Mouse (Mus musculus) spleen, postnatal 0 days (tissue): ENCODE data around the gene Crtap. TPM values are rescaled to one million over a fixed set of nuclear protein-coding genes. Genes with fewer than 3 reads are reported as not detected.

Experiments
- polyA plus RNA-seq: library from polyadenylated mRNA; unstranded; fragments of >200 nt; fragmentation: Nextera tagmentation; extraction: Ambion mirVana; gene quantifications from 2 replicates; pipeline ENCODE4 v1.2.1, GENCODE M21; 2015

The Crtap gene
- 42.6 and 51.6 TPM in 2 replicates for polyA plus RNA-seq

DNA sequence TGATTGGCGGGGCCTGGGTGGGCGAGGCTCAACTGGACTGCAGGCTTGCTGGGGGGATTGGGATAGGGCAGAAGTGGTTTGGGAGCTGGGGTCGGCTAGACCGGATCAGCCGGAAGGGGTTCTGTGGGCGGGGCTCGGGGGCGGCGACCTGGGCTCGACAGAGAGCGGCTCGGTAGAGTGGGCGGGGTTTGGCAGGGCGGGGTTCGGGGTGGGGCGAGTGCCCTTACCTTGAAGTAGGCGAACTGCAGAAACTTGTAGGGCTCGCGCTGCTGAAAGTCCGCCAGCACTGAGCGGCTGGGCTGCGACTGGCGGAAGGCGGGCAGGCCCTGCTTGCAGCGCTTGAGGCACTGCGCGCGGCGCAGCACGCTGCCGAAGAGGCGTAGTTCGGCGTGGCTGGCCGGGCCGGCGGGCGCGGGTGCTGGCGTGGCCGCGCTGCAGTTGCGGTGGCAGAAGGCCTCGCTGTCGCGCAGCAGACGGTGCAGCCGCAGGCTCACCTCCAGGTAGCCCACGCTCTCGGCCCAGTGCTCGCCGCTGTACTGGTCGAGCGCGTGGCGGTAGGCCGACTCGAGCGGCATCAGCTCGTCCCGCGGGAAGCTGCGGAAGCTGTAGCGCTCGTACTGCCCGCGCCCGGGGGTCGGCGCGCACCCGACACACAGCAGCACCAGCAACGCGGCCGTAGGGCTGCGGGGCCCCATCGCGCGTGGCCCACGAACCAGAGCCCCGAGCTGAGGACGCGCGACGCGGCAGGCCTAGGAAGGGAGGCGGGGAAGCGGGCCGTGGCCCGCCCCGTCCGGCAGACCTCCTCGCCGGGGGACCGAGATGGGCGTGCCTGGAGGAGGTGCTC, at the start of gene Crtap:
Gene Crtap (minus strand): TSS at position 771 of the 844 bp plus-strand sequence.

DNA sequence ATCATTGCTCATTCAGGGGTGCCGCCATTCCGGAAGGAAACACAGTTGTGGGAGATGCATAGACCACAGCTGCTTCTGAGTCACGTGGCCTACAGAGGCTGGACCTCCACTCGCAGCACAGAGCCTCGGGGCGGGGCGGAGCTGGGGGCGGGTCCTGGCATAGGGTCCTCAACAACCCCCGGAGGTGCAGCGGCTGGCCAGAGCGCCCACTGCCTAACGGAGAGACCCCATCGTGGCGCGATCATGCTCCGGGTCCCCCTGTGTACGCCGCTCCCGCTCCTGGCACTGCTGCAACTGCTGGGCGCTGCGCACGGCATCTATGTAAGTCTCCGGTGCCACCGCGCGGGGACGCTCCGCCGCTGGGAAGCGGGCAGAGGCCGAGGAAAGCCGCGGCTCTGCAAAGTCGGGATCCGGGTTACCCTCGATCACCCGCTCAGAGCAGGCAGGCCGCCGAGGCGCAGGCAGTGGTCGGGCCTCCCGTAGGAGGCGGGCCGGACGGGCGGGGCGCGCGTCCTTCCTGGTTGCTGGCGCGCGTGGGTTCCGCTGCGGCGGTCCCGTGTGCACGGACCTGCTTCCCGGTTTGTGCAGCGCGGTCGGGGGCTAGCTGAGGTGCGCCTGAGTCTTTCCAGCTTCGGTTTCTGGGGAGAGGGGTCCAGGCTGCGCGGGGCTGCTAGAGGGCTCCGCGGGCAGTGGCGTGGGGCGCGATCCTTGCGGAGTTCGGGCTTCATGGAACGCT, 10.6 kb upstream of the Crtap start, which contains the start of the genes Glb1 and Tmppe:
Gene Glb1 (plus strand): TSS at position 128 of the 736 bp plus-strand sequence.
Gene Tmppe (plus strand): TSS at position 157 of the 736 bp plus-strand sequence.

DNA sequence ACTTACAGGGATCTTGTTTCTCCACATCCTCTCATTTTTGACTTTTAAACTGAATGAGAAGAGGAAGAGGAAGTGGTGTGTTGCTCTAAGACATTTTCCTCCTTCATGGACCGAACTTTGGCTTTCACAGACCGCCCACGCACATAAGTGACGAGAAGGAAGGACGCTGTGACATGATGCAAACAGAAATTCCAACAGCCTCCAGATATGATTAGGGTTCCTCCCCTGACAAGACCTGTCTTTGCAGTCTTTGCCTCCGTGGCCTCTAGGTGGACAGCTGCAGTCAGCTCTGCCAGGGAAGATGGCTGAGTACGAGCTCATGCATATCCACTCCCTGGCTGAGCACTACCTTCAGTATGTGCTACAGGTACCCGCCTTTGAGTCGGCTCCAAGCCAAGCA, 60.6 kb downstream of the Crtap start, which contains the start of gene Bcl2a1c:
Gene Bcl2a1c (plus strand): TSS at position 281 of the 400 bp plus-strand sequence.

Other genes starting within 250 kb of the Crtap start
- 0.67 TPM in 1 of 2 replicates, not detected in the other for gene Bcl2a1c, start 60.5 kb downstream of the Crtap start, polyA plus RNA-seq
- 12.1 and 16.7 TPM in 2 replicates for gene Glb1, start 10.4 kb upstream of the Crtap start, polyA plus RNA-seq
- 3.0 and 3.6 TPM in 2 replicates for gene Tmppe, start 10.4 kb upstream of the Crtap start, polyA plus RNA-seq
- not detected in 2 replicates for gene Ccr4, start 114.2 kb upstream of the Crtap start, polyA plus RNA-seq
- 0.17 TPM in 1 of 2 replicates, not detected in the other for gene C130032M10Rik, start 125.0 kb upstream of the Crtap start, polyA plus RNA-seq
- gene Trim71, start 173.7 kb upstream of the Crtap start, polyA plus RNA-seq = 0.02 and 0.07 TPM in 2 replicates
- gene Cnot10, start 249.5 kb upstream of the Crtap start, polyA plus RNA-seq = 28.5 and 32.2 TPM in 2 replicates